Mouse (Mus musculus): Measurements from ENCODE around the gene Traip.

The Traip gene

GRCm38 (mm10) chr9:107971690-107972541 is 22.0 kb downstream of the Traip start:
- DNase-seq (ENCODE audit: low spot score in 2 of 2), result no peak

DNA sequence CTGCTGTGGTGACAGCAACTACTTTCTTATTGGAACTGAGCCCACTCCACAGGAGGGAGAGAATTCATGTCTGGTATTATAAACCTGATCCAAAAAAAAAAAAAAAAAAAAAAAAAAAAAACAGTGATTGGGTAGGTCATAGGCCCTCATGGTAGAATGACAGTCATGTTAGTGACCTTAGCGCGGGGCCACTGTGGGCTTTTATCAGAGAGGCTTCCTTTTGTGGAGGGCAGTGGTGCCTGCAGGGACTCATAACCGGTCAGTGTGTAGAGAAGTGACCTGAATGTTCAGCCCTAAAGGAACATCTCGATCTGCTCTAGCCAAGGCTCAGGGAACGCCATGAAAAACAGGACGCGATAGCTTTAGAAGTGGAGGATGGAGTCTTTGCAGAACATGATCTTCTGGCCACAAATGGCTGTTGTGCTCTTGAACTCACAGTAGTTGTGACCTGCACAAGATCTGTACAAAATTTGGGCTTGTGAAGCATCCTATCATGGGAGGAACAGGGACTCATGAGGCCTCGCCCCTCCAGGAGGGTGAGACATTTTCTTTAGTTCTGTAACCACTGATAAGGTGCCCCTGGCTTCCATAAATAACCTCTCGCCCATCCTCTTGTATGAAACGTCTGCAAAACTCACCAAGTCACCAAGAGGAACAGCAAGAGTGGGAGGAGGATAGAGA is 24.7 kb downstream of the Traip start:
- no peak for DNase-seq (ENCODE audit: low spot score in 2 of 2)

GRCm38 (mm10) chr9:107975399-107976386 is 25.8 kb downstream of the Traip start, which contains the start of gene Uba7:
Uba7 (plus strand) TSS chr9:107975505.
- DNase-seq (ENCODE audit: low spot score in 2 of 2), result no peak

GRCm38 (mm10) chr9:107978815-107979214 is 28.9 kb downstream of the Traip start:
- DNase-seq (ENCODE audit: low spot score in 2 of 2), result no peak

DNA sequence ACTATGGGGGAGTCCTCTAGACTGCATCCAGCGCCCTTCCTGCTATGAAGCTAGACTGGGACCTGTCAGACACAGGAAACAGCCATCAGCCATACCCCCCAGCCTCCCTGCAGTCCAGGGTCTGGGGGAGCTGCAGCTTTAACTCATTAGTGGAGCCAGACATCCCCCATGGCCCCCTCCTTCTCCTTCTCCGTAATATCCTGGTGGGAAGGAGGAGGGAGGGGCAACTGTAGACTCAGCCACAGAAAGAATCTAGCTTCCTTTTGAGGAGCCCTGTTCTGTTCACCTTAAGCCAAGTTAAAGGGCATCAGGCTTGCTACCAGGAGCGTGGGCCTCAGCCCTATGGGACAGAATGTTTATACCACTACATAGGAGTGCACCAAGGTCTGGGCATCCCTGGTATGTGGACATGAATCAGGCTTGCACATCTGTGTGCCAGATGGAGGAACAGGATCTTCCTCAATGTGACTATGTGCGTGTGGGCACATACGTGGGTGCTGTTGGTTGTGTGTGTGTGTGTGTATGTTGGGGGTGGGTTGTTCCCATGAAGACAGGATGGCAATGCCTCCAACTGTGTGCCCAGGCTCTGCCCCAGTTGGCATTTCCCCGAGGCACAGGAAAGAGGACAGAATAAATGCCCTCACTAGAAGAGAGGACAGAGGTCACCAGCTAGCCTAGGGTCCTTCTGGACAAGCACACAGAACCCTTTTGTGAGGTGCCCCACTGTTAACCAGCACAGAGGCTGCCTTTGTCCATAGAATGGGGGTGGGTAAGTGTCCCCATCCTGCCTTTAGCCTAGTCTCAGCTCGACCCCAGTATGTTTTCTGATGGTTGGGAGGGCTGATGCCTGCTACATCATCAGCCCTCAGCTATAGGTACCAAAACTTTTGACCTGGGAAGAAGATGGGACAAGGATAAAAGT is 32.0 kb downstream of the Traip start:
- no peak for DNase-seq (ENCODE audit: low spot score in 2 of 2)

GRCm38 (mm10) chr9:107982681-107983346 is 32.9 kb downstream of the Traip start, which contains the start of gene Gm20661:
Gm20661 (plus strand) TSS chr9:107983058.
- peak; percentile 76 to 77 for DNase-seq (ENCODE audit: low spot score in 2 of 2)

- peak; percentile 79 to 80 for DNase-seq (ENCODE audit: low spot score in 2 of 2)
These were observed 33.5 kb downstream of the Traip start for GRCm38 (mm10) chr9:107983421-107983890.

GRCm38 (mm10) chr9:107984052-107984753 is 34.3 kb downstream of the Traip start:
- no peak for DNase-seq (ENCODE audit: low spot score in 2 of 2)

GRCm38 (mm10) chr9:107984754-107985055 is 34.8 kb downstream of the Traip start:
- DNase-seq (ENCODE audit: low spot score in 2 of 2), result no peak

GRCm38 (mm10) chr9:107985131-107986119 is 35.5 kb downstream of the Traip start, which contains the start of gene Inka1:
Inka1 (minus strand) TSS chr9:107985879.
- DNase-seq (ENCODE audit: low spot score in 2 of 2), result peak; percentile 81 to 83

- DNase-seq (ENCODE audit: low spot score in 2 of 2), result peak; percentile 77 to 86
These were observed 36.4 kb downstream of the Traip start for GRCm38 (mm10) chr9:107986376-107986775.

- DNase-seq (ENCODE audit: low spot score in 2 of 2), result no peak
These were observed 38.0 kb downstream of the Traip start for GRCm38 (mm10) chr9:107987950-107988349.

- DNase-seq (ENCODE audit: low spot score in 2 of 2), result no peak
These were observed 42.3 kb downstream of the Traip start, which contains the start of gene Cdhr4 for GRCm38 (mm10) chr9:107992197-107992596. Cdhr4 (plus strand) TSS chr9:107992497.

GRCm38 (mm10) chr9:107993013-107993412 is 43.1 kb downstream of the Traip start:
- no peak for DNase-seq (ENCODE audit: low spot score in 2 of 2)

DNA sequence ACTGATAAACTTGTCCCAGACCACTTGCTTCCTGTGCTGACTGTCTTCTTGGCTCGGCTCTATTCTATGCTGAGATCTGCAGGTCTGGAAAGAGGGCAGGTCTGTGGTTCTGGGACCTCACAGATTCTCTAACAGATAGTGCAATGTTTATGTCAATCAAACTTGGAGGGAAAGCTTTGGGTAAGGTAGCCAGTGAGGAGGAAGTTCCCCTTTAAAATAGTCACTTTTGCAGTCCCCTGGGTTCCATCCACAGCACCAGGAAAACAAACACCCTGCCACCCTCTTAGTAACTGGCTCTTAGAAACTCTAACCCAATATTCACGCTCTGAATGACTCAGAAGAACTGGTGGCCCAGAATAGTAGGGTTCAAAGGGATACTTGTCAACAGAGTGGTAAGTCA is 44.5 kb downstream of the Traip start:
- DNase-seq (ENCODE audit: low spot score in 2 of 2), result no peak

DNA sequence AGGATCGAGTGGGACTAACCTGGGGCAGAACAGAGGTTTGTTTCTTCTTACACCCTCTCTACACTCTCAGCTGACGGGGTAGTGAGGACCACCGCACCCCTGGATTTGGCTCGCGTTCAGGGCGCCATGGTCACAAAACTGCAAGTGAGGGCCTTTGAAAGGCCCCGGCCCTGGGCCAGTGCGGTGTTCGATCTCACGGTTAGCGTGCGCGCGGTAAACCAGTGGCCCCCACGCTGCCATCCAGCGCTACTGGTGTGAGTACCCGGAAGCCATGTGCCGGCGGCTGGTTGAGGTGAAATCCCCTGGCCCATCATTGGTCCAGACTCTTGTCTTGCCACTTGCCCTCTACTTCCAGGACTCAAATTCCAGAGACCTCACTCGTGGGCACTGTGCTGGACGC is 45.6 kb downstream of the Traip start:
- DNase-seq (ENCODE audit: low spot score in 2 of 2), result no peak

GRCm38 (mm10) chr9:107996049-107996448 is 46.1 kb downstream of the Traip start, which contains the start of gene Gm20662:
Gm20662 (plus strand) TSS chr9:107996349.
- DNase-seq (ENCODE audit: low spot score in 2 of 2), result no peak

All from right cerebral cortex, postnatal 10 days (tissue).